Mouse (Mus musculus): Measurements from ENCODE around the gene Efcc1. TPM values are rescaled to one million over a fixed set of nuclear protein-coding genes. Genes with fewer than 3 reads are reported as not detected.

The Efcc1 gene
- total and polyA plus RNA-seq, 3 experiments: 0.14 TPM; not detected in 2

DNA sequence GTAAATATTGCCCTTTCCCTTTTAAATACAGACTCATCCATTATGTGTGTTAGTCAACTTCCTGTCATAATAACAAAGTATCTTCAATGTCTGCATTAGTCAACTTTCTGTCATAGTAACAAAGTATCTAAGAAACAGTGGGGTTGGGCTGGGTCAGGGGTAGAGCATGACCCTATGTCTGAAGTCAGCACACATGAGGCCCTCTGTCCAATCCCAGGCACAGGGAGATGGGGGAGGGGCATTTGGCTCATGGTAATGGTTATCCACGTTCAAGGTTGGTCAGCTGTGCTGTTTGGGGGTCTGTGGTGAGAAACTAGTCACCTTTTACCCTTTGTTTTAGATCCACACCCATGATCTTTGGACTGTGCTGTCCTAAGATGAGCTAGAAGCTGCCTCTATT, 14.6 kb downstream of the Efcc1 start:
- TF ChIP-seq POLR2A (IDR thresholded peaks at IDR 0.05; ENCODE audit: low read depth, low read length) (no peak), NRF1 (IDR thresholded peaks at IDR 0.05; ENCODE audit: low read depth, low read length) (no peak), ETS1 (conservative IDR thresholded peaks at IDR 0.05; ENCODE audit: low read depth, low read length) (no peak), CHD2 (IDR thresholded peaks at IDR 0.05; ENCODE audit: low read length) (0 out of 2 replicates have a peak, but pooled peaks have one; percentile 20)
- no peaks in the 10 kb centered on the region for H3K9me3 ChIP-seq (replicated peaks; ENCODE audit: low read length)
- no peak overlapping the region for H3K27ac ChIP-seq (ENCODE audit: insufficient read depth, low read depth)
- DNase-seq (ENCODE audit: extremely low read depth): no peak
- H3K4me1 ChIP-seq (ENCODE audit: control insufficient read depth in 1 of 2, insufficient read depth in 2 of 2): peaks cover 27 to 69% of the 10 kb centered on the region in 2 experiments
- no peaks in the 10 kb centered on the region for H3K79me2 ChIP-seq (replicated peaks; ENCODE audit: control insufficient read depth, extremely low read depth, insufficient read depth, poor library complexity, severe bottlenecking)
- in situ Hi-C loops (cut with MboI; ENCODE audit: low pct_ligation_motif_present, low pct_unique_long_range_greater_than_20kb, low sequenced_read_pairs): no loop called here
- H3K4me3 ChIP-seq (replicated peaks in 1 of 3; ENCODE audit: low read depth in 2 of 3, low read length in 2 of 3, poor library complexity in 1 of 3): no peak overlapping the region
- no peaks in the 10 kb centered on the region for H3K27me3 ChIP-seq (replicated peaks)
- dilution Hi-C loops (cut with MboI; ENCODE audit: extremely low pct_ligation_motif_present, extremely low pct_unique_long_range_greater_than_20kb, low sequenced_read_pairs): no loop called here
- peaks cover 0 to 3% of the 10 kb centered on the region in 2 experiments for H3K36me3 ChIP-seq (replicated peaks in 1 of 2; ENCODE audit: control insufficient read depth in 1 of 2, insufficient read depth in 1 of 2, low read length in 1 of 2)
- no peak overlapping the region for H3K4me2 ChIP-seq (ENCODE audit: insufficient read depth, low read depth, poor library complexity, severe bottlenecking)
- no peak overlapping the region for H3K9ac ChIP-seq (ENCODE audit: insufficient read depth, low read depth)

DNA sequence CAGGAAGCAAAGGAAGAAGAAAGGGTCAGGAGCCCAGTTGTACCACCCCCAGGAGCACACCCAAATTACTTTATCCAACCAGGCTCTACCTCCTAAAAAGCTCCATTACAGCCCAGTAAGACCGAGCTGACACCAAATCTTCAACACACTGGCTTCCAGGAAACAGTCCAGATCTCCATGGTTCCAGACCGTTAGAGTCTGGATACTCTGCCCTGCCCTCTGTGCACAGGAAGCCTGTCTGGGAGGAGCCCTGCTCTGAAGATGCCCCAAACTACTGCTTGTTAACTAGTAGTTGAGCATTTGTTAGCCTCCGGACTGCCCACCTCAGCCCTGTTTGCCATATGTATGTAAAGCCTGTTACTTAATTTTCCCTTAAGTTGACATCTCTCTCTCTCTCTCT, 15.4 kb downstream of the Efcc1 start:
- in situ Hi-C loops (cut with MboI; ENCODE audit: low pct_ligation_motif_present, low pct_unique_long_range_greater_than_20kb, low sequenced_read_pairs) (no loop called here), dilution Hi-C loops (cut with MboI; ENCODE audit: extremely low pct_ligation_motif_present, extremely low pct_unique_long_range_greater_than_20kb, low sequenced_read_pairs) (no loop called here)
- Histone ChIP-seq H3K4me1 (ENCODE audit: control insufficient read depth in 1 of 2, insufficient read depth in 2 of 2) (peaks cover 27 to 74% of the 10 kb centered on the region in 2 experiments), H3K9ac (ENCODE audit: insufficient read depth, low read depth) (no peak overlapping the region), H3K4me2 (ENCODE audit: insufficient read depth, low read depth, poor library complexity, severe bottlenecking) (no peak overlapping the region), H3K79me2 (replicated peaks; ENCODE audit: control insufficient read depth, extremely low read depth, insufficient read depth, poor library complexity, severe bottlenecking) (no peaks in the 10 kb centered on the region), H3K27me3 (replicated peaks) (peaks cover 2% of the 10 kb centered on the region), H3K36me3 (replicated peaks in 1 of 2; ENCODE audit: control insufficient read depth in 1 of 2, insufficient read depth in 1 of 2, low read length in 1 of 2) (peaks cover 0 to 3% of the 10 kb centered on the region in 2 experiments), H3K27ac (ENCODE audit: insufficient read depth, low read depth) (no peak overlapping the region), H3K4me3 (replicated peaks in 1 of 3; ENCODE audit: low read depth in 2 of 3, low read length in 2 of 3, poor library complexity in 1 of 3) (no peak overlapping the region), H3K9me3 (replicated peaks; ENCODE audit: low read length) (no peaks in the 10 kb centered on the region)
- TF ChIP-seq MAZ (IDR thresholded peaks at IDR 0.05; ENCODE audit: low read depth, low read length): no peak
- no peak for DNase-seq (ENCODE audit: extremely low read depth)

DNA sequence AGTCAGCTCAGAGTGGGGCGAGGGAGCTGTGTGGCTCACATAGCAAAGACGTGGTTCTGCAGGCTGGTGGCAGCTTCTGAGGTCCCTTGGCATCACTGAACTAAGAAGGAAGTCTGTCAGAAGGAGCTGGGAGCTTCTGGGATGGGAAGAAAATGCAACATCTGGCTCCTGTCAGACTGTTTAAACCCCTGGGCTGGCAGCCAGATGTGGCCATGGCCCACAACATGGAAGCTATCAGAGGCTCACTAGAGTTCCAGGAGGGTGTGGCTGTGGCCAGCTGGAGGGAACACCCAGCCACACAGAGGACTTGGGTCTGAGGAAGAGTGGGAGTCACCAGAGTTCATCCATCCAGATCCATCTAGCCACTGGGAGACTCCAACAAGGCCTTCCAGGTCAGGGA, 16.2 kb downstream of the Efcc1 start:
- dilution Hi-C loops (cut with MboI; ENCODE audit: extremely low pct_ligation_motif_present, extremely low pct_unique_long_range_greater_than_20kb, low sequenced_read_pairs): no loop called here
- Histone ChIP-seq H3K9me3 (replicated peaks; ENCODE audit: low read length) (no peaks in the 10 kb centered on the region), H3K79me2 (replicated peaks; ENCODE audit: control insufficient read depth, extremely low read depth, insufficient read depth, poor library complexity, severe bottlenecking) (no peaks in the 10 kb centered on the region), H3K4me2 (ENCODE audit: insufficient read depth, low read depth, poor library complexity, severe bottlenecking) (no peak overlapping the region), H3K36me3 (replicated peaks in 1 of 2; ENCODE audit: control insufficient read depth in 1 of 2, insufficient read depth in 1 of 2, low read length in 1 of 2) (peaks cover 0 to 3% of the 10 kb centered on the region in 2 experiments), H3K4me3 (replicated peaks in 1 of 3; ENCODE audit: low read depth in 2 of 3, low read length in 2 of 3, poor library complexity in 1 of 3) (no peak overlapping the region), H3K27ac (ENCODE audit: insufficient read depth, low read depth) (no peak overlapping the region), H3K9ac (ENCODE audit: insufficient read depth, low read depth) (no peak overlapping the region), H3K4me1 (ENCODE audit: control insufficient read depth in 1 of 2, insufficient read depth in 2 of 2) (peaks cover 25 to 74% of the 10 kb centered on the region in 2 experiments), H3K27me3 (replicated peaks) (peaks cover 2% of the 10 kb centered on the region)
- in situ Hi-C loops (cut with MboI; ENCODE audit: low pct_ligation_motif_present, low pct_unique_long_range_greater_than_20kb, low sequenced_read_pairs): no loop called here
- DNase-seq (ENCODE audit: extremely low read depth): no peak
- TF ChIP-seq ZNF384 (IDR thresholded peaks at IDR 0.05; ENCODE audit: low read depth, low read length) (no peak), USF2 (conservative IDR thresholded peaks at IDR 0.05; ENCODE audit: low read depth, low read length) (no peak), MAX (IDR thresholded peaks at IDR 0.05; ENCODE audit: low read length) (no peak), RCOR1 (conservative IDR thresholded peaks at IDR 0.05; ENCODE audit: low read depth, low read length) (no peak), JUN (IDR thresholded peaks at IDR 0.05; ENCODE audit: insufficient read depth, low read depth, low read length) (no peak), HCFC1 (IDR thresholded peaks at IDR 0.05; ENCODE audit: low read depth, low read length) (no peak), MEF2A (IDR thresholded peaks at IDR 0.05; ENCODE audit: borderline replicate concordance, low read depth, low read length) (no peak), ETS1 (conservative IDR thresholded peaks at IDR 0.05; ENCODE audit: low read depth, low read length) (no peak), IRF4 (IDR thresholded peaks at IDR 0.05; ENCODE audit: low read depth, low read length) (no peak), E2F4 (IDR thresholded peaks at IDR 0.05; ENCODE audit: insufficient replicate concordance, low read depth, low read length) (no peak), SIN3A (IDR thresholded peaks at IDR 0.05; ENCODE audit: low read length) (no peak), ZC3H11A (IDR thresholded peaks at IDR 0.05; ENCODE audit: low read depth, low read length) (no peak), BHLHE40 (IDR thresholded peaks at IDR 0.05; ENCODE audit: low read depth, low read length) (no peak), CTCF (conservative IDR thresholded peaks at IDR 0.05 in 1 of 2, IDR thresholded peaks at IDR 0.05 in 1 of 2; ENCODE audit: low read depth in 2 of 2, low read length in 2 of 2) (no peak), MAZ (IDR thresholded peaks at IDR 0.05; ENCODE audit: low read depth, low read length) (no peak), USF1 (IDR thresholded peaks at IDR 0.05; ENCODE audit: low read depth, low read length) (no peak)

Measured in CH12.LX (cell line).